Mouse (Mus musculus) kidney, adult 2 months (tissue): ENCODE data around the gene Nnat.

ENCODE experiments used
- CTCF ChIP-seq: fragments of 200-500 bp; conservative IDR thresholded peaks from 2 replicates; pipeline ENCODE4 v1.5.1; 2011; ENCODE audit warnings: low read depth, mild to moderate bottlenecking, control low read depth, low read length, moderate library complexity, mixed read lengths; ENCODE audit not compliant: insufficient read depth, insufficient read length
- POLR2A ChIP-seq: fragments of 200-500 bp; IDR thresholded peaks from one replicate; pipeline ENCODE4 v1.6.1; 2011; ENCODE audit warnings: low read depth, low read length, control low read depth

- TF ChIP-seq CTCF (no peak), POLR2A (no peak)
These were observed 3.7 kb upstream of the Nnat start for GRCm38 (mm10) chr2:157556074-157556698.
